Mouse (Mus musculus) right cerebral cortex, postnatal 36 days (tissue): ENCODE measurements at regions not wholly inside any gene's neighbourhood (a gene's known extent, or its start where the extent isn't known, plus 50 kb on each side); places are given as distances from the start of the nearest gene placed in this dataset.

Experiments used
- DNase-seq, 2 experiments: peaks; one replicate each; pipeline ENCODE4 v3.0.0; 2022; ENCODE audit warnings: low spot score in 2 of 2, mixed read lengths in 1 of 2

GRCm38 (mm10) chr19:56177231-56177745 is 109.6 kb upstream of the Habp2 start:
- DNase-seq = no peak

DNA sequence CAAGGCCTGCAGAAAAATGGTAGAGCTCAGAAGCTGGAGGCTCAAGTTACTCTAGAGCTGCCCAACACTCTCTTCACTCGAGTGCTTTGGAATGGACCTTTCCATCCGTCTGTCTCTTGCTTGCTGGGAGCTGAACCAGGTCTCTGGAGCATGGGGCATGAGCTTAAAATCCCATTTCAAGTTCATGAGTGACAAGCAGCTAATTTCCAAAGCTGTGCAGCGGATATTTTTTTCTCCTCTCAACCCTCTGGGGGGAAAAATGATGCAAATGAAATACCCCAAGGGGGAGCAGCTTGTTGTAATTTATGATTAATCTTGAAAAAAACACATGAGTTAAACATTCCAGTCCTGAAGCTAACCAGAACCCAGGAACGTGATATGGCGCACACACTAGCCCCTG is 101.2 kb upstream of the Habp2 start:
- no peak for DNase-seq

DNA sequence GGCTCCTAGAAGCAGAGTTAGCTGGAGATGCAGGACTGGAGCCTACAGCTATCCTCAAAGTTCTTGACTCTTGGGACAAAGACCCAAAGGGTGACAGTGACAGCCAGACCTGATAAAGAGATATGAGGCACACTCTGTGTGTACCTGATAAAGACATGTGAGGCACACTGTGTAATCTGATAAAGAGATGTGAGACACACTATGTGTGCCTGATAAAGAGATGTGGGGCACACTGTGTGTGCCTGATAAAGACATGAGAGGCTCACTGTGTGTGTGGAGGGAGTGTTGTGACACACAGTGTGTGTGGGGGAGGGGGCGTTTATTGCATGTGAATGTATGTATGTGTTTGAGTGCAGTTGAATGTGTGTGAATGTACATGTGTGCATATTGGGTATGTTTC is 97.8 kb upstream of the Habp2 start:
- DNase-seq = no peak

- no peak for DNase-seq
Observed at GRCm38 (mm10) chr19:56190222-56190621, 96.7 kb upstream of the Habp2 start.

GRCm38 (mm10) chr19:56198474-56199236 is 88.3 kb upstream of the Habp2 start:
- DNase-seq = no peak

- DNase-seq = no peak
Observed at GRCm38 (mm10) chr19:56199401-56200150, 87.4 kb upstream of the Habp2 start.

DNA sequence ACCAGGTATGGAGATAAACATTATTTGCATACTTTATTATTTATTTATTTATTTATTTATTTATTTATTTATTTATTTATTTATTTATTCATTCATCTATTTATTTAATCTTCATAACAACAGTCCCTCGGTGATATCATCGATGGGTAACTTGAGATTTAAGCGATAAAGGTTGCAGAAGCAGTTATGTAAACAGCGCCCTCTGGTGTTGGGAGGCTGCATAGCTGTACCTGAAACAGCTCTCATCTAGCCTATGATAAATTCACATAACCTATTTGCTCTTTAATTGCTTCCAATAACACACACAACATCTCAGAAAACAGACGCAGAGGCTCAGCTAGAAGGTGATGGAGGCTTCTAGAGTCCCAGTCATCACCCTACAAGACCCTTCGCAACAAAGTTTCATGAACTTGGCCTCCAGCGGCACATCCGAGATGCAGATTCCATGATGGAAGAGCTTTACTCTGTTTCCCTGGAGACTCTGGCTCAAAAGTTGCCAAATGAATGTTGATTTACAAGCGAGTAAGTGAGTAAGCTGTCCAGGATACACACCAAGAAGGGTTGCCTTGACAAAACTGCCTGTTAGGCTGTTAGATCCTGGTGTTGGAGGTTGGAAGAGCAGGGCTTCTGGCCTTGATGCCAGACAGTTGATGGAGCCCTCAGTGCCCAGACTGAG is 85.8 kb upstream of the Habp2 start:
- no peak for DNase-seq

DNA sequence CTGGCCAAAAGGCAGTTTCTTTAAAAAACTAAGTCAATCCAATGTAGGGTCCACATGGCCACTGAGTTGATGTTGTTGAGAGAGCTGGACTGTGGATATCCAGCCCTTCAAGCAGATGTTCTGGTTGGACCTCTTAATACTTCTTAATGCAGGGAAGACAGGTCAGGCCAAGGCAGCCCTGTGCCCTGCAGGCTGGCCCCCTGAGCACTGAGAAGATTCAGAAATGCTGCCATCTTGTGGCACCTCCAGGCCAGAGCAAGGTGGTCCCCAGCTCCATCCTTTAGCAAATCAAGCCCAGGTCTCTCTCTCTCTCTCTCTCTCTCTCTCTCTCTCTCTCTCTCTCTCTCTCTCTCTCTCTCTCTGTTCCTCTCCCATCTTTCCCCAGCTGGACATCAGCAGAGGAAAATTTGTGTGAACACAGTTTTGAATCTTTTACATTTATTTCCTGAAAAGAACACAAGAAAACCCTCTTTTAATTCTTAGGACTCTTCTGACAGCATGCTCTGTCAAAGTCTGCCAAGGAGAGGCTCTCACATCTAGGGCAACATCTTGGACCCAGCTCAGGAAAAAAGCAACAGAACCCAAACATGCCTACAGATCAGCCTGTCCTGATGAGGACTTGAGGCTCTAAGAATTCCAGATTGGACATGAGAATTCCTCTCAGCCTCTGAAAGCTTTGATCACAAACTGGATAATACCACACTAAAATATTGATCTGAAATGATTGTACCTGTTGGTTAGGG is 85.0 kb upstream of the Habp2 start:
- DNase-seq = no peak

GRCm38 (mm10) chr19:56202481-56203130 is 84.3 kb upstream of the Habp2 start:
- no peak for DNase-seq

GRCm38 (mm10) chr19:56218536-56218935 is 68.4 kb upstream of the Habp2 start:
- no peak for DNase-seq

DNA sequence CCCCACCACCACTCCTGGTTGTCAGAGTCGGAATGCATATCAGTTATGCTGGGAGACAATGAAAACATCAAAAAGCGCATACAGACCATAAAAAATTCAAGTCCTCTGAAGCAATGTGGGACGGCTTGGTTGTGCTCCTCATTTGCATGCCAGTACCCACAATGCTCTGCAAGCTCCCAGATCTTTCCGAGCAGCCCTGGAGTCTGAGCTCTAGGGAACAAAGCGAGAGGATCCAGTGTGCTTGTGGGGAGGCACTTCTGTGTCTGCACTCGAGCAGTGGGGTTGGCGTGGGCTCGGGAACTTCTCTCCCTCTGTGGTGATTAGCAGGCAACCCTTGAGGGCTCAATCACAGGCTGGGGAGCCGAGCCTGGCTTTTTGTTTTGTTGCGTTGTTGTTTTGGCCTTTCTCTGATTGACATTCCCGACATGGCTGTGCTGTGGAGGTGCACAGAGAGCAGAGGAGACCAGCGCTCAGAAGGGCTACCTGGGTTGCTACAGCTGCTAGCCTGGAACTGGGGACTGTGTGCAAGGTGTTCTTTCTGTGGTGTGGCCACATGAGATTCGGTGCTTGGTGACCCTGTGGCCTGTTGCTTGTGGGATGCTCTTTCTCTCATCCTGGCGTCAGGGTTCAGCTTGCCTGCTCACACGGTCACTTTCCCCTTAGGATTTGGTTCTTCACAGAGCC is 66.1 kb upstream of the Habp2 start:
- DNase-seq = no peak

DNA sequence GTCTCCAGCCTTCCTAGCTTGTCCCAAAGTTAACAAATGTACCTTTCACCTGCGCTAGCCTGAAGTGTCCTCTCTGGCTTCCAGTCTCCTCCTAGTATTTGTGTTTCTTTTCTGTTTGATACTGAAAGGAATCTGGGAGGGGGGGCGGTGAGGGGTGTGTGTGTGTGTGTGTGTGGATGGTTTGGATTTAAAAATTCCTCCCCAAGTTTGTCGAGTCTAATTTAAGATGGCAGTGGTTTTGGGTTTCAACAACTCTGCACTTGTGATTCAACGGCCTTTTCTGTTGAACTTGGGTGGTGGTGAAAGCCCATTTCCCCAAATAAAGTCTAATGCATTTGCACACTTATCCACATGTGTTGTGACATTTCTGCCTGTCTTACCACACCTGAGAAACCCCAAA is 64.4 kb upstream of the Habp2 start:
- DNase-seq = no peak

- no peak for DNase-seq
Observed at GRCm38 (mm10) chr19:56225039-56225438, 61.9 kb upstream of the Habp2 start.

GRCm38 (mm10) chr19:56225518-56225917 is 61.4 kb upstream of the Habp2 start:
- no peak for DNase-seq

DNA sequence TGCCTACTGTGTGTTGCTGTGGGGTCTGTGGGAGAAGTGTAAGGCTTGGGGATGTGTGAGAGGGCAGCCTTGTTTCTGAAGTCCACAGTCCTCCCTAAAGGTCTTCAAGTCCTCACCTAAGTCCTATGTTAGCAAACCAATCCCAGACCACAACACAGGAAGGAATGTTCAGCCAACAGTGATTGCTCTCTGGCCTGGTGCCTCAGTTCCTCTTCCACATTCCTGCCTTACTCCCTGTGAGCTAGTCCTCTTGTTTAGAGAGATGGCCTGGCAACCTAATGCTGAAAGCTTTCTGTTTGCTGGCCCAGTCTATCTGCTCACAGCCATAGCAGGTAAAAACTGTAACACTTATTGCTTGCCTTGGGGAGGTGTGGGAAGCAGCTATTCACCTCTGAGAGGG is 58.4 kb upstream of the Habp2 start:
- no peak for DNase-seq

- DNase-seq = no peak
Observed at GRCm38 (mm10) chr19:56231430-56231829, 55.5 kb upstream of the Habp2 start.

- DNase-seq = no peak
Observed at GRCm38 (mm10) chr19:56231849-56232248, 55.1 kb upstream of the Habp2 start.

GRCm38 (mm10) chr19:56232269-56232668 is 54.7 kb upstream of the Habp2 start:
- no peak for DNase-seq

GRCm38 (mm10) chr19:56232950-56233349 is 54.0 kb upstream of the Habp2 start:
- DNase-seq = no peak

GRCm38 (mm10) chr19:56235040-56235439 is 51.9 kb upstream of the Habp2 start:
- no peak for DNase-seq
